Mouse (Mus musculus): ENCODE measurements at regions not wholly inside any gene's neighbourhood (a gene's known extent, or its start where the extent isn't known, plus 50 kb on each side); places are given as distances from the start of the nearest gene placed in this dataset.

- no peak for DNase-seq
Measured at GRCm38 (mm10) chr5:28553543-28553942, 86.5 kb upstream of the Shh start.

GRCm38 (mm10) chr5:28530202-28530855 is 63.3 kb upstream of the Shh start:
- peak; percentile 15 to 62 for DNase-seq

GRCm38 (mm10) chr5:28526435-28526834 is 59.4 kb upstream of the Shh start:
- DNase-seq = no peak

GRCm38 (mm10) chr5:28520800-28521707 is 54.0 kb upstream of the Shh start:
- DNase-seq = peak; percentile 70 to 88

- no peak for DNase-seq
Measured at GRCm38 (mm10) chr5:28519059-28519543, 52.0 kb upstream of the Shh start.

All from adrenal gland, postnatal 36 days (tissue).